Mouse (Mus musculus) kidney, postnatal 25 days (tissue): ENCODE measurements around the gene Chkb.
"Not testable (repeated sequence)": the region's sequence is repeated elsewhere in the genome, so short reads cannot be mapped to it uniquely, and the experiment has no call there.

Experiments
- DNase-seq, 2 experiments: peaks; one replicate each; pipeline ENCODE4 v3.0.0; 2021; ENCODE audit warnings: mixed read lengths in 2 of 2

Chkb gene

GRCm38 (mm10) chr15:89452906-89453864 is 23.5 kb upstream of the Chkb start:
- DNase-seq: peak; percentile 70 to 77

- DNase-seq: no peak
These were observed 12.9 kb upstream of the Chkb start for GRCm38 (mm10) chr15:89442486-89443070.

GRCm38 (mm10) chr15:89435878-89436277 is 6.2 kb upstream of the Chkb start:
- DNase-seq: no peak

- no peak for DNase-seq
These were observed 4.4 kb upstream of the Chkb start for GRCm38 (mm10) chr15:89434136-89434535.

- no peak for DNase-seq
These were observed 3.2 kb upstream of the Chkb start for GRCm38 (mm10) chr15:89432946-89433345.

GRCm38 (mm10) chr15:89431806-89432205 is 2.1 kb upstream of the Chkb start:
- no peak for DNase-seq

- no peak for DNase-seq
These were observed 1.6 kb upstream of the Chkb start for GRCm38 (mm10) chr15:89431271-89431670.

- not testable (repeated sequence) for DNase-seq
These were observed 1.1 kb upstream of the Chkb start for GRCm38 (mm10) chr15:89430771-89431170.

GRCm38 (mm10) chr15:89430341-89430740 is 633 bp upstream of the Chkb start:
- no peak for DNase-seq

- DNase-seq: no peak
These were observed 822 bp downstream of the Chkb start for GRCm38 (mm10) chr15:89428821-89429351.

GRCm38 (mm10) chr15:89428136-89428790 is 1.4 kb downstream of the Chkb start:
- DNase-seq: no peak

GRCm38 (mm10) chr15:89426716-89427115 is 3.0 kb downstream of the Chkb start:
- peak in 1 of 2 experiments; percentile 31 for DNase-seq

- DNase-seq: peak; percentile 40 to 85
These were observed 4.0 kb downstream of the Chkb start, which contains the start of gene Cpt1b for GRCm38 (mm10) chr15:89425711-89426121. Cpt1b (minus strand) TSS chr15:89425863.

- DNase-seq: peak in 1 of 2 experiments; percentile 37
These were observed 5.1 kb downstream of the Chkb start for GRCm38 (mm10) chr15:89424621-89425020.

GRCm38 (mm10) chr15:89421938-89422337 is 7.8 kb downstream of the Chkb start:
- DNase-seq: peak in 1 of 2 experiments; percentile 23

GRCm38 (mm10) chr15:89415282-89415681 is 14.4 kb downstream of the Chkb start:
- no peak for DNase-seq

GRCm38 (mm10) chr15:89410118-89410517 is 19.6 kb downstream of the Chkb start, which contains the start of gene Syce3:
Syce3 (minus strand) TSS chr15:89410503.
- no peak for DNase-seq

GRCm38 (mm10) chr15:89406691-89407090 is 23.0 kb downstream of the Chkb start:
- no peak for DNase-seq

GRCm38 (mm10) chr15:89404831-89405623 is 24.7 kb downstream of the Chkb start:
- DNase-seq: no peak

GRCm38 (mm10) chr15:89402471-89402870 is 27.2 kb downstream of the Chkb start:
- DNase-seq: no peak

- no peak for DNase-seq
These were observed 30.0 kb downstream of the Chkb start for GRCm38 (mm10) chr15:89399716-89400115.

GRCm38 (mm10) chr15:89398146-89398545 is 31.6 kb downstream of the Chkb start:
- DNase-seq: no peak
